Mouse (Mus musculus) layer of hippocampus, postnatal 36 days (tissue): ENCODE data around the gene Etfb. TPM values are rescaled to one million over a fixed set of nuclear protein-coding genes. Genes with fewer than 3 reads are reported as not detected.

ENCODE experiments used
- DNase-seq, 2 experiments: peaks; one replicate each; pipeline ENCODE4 v3.0.0; 2022
- total RNA-seq, 2 experiments: library from RNA; stranded (reverse); gene quantifications; 2 replicates each; pipeline ENCODE4 v1.2.3; 2021

Gene Etfb
- total RNA-seq, 2 experiments from 2014 or later: 68.4 to 74.4 TPM

- no peak for DNase-seq
Measured at GRCm38 (mm10) chr7:43449811-43450210, 5.9 kb downstream of the Etfb start.

GRCm38 (mm10) chr7:43451726-43452125 lies 7.8 kb downstream of the Etfb start:
- no peak for DNase-seq

GRCm38 (mm10) chr7:43452609-43453008 lies 8.7 kb downstream of the Etfb start:
- DNase-seq: no peak

GRCm38 (mm10) chr7:43453599-43454355 lies 9.9 kb downstream of the Etfb start:
- no peak for DNase-seq

- no peak for DNase-seq
Measured at GRCm38 (mm10) chr7:43454371-43454770, 10.5 kb downstream of the Etfb start.

- DNase-seq: no peak
Measured at GRCm38 (mm10) chr7:43462851-43463250, 19.0 kb downstream of the Etfb start, which contains the start of gene Vsig10l. TSS of gene Vsig10l (plus strand) at chr7:43463151.

- DNase-seq: no peak
Measured at GRCm38 (mm10) chr7:43463976-43464375, 20.1 kb downstream of the Etfb start.

GRCm38 (mm10) chr7:43464864-43465343 lies 21.0 kb downstream of the Etfb start:
- no peak for DNase-seq

- peak; percentile 73 to 79 for DNase-seq
Measured at GRCm38 (mm10) chr7:43465344-43466098, 21.6 kb downstream of the Etfb start.

GRCm38 (mm10) chr7:43466099-43466694 lies 22.3 kb downstream of the Etfb start:
- peak; percentile 52 to 68 for DNase-seq

GRCm38 (mm10) chr7:43470373-43470772 lies 26.5 kb downstream of the Etfb start:
- no peak for DNase-seq

- no peak for DNase-seq
Measured at GRCm38 (mm10) chr7:43475706-43476105, 31.8 kb downstream of the Etfb start.

GRCm38 (mm10) chr7:43476376-43476775 lies 32.5 kb downstream of the Etfb start:
- DNase-seq: no peak

GRCm38 (mm10) chr7:43481191-43481590 lies 37.3 kb downstream of the Etfb start:
- DNase-seq: peak in 1 of 2 experiments; percentile 27

- DNase-seq: no peak
Measured at GRCm38 (mm10) chr7:43482090-43482716, 38.3 kb downstream of the Etfb start.

GRCm38 (mm10) chr7:43483236-43483635 lies 39.4 kb downstream of the Etfb start:
- DNase-seq: no peak

GRCm38 (mm10) chr7:43488646-43489045 lies 44.8 kb downstream of the Etfb start:
- no peak for DNase-seq

GRCm38 (mm10) chr7:43489631-43490125 lies 45.8 kb downstream of the Etfb start, which contains the start of gene Iglon5:
TSS of gene Iglon5 (minus strand) at chr7:43490075.
- peak; percentile 24 to 29 for DNase-seq

GRCm38 (mm10) chr7:43490182-43490584 lies 46.3 kb downstream of the Etfb start:
- DNase-seq: peak; percentile 62 to 72

GRCm38 (mm10) chr7:43490861-43491260 lies 47.0 kb downstream of the Etfb start:
- DNase-seq: no peak

- peak; percentile 45 to 52 for DNase-seq
Measured at GRCm38 (mm10) chr7:43495343-43496021, 51.6 kb downstream of the Etfb start.
